Mouse (Mus musculus) cerebellum, adult (tissue): ENCODE results near the gene Gm17268.

Experiments used
- ATAC-seq: cut with Nextera tagmentation; 2 replicates; pipeline ENCODE4 v1.9.2; 2017; ENCODE audit warnings: mild to moderate bottlenecking, moderate library complexity, mixed read lengths; ENCODE audit not compliant: insufficient number of reproducible peaks, low FRiP score, low TSS enrichment

Gene Gm17268

GRCm38 (mm10) chr11:81983146-81983545, 55.2 kb downstream of the Gm17268 start:
- ATAC-seq = no peak; the same call in 1 of the 2 replicates

- ATAC-seq = no peak
Measured at GRCm38 (mm10) chr11:81982191-81982590, 56.2 kb downstream of the Gm17268 start.
